Mouse (Mus musculus) gonadal fat pad, adult 2 months (tissue): Measurements from ENCODE around the gene 1700012B09Rik. TPM values are rescaled to one million over a fixed set of nuclear protein-coding genes. Genes with fewer than 3 reads are reported as not detected.

ENCODE experiments used
- DNase-seq: peaks from one replicate; pipeline ENCODE4 v3.0.0-alpha.2; 2012; ENCODE audit warnings: low read depth
- polyA plus RNA-seq: library from polyadenylated mRNA; depleted of rRNA; stranded (reverse); fragments of >200 nt; gene quantifications from 2 replicates; pipeline ENCODE4 v1.2.3, GENCODE M21; 2012; rRNA removed

The 1700012B09Rik gene
- polyA plus RNA-seq, 1 experiment = 0.41 TPM

- no peak for DNase-seq
Measured at GRCm38 (mm10) chr9:14730941-14731541, 39.8 kb downstream of the 1700012B09Rik start.

GRCm38 (mm10) chr9:14728365-14728764 is 42.5 kb downstream of the 1700012B09Rik start:
- no peak for DNase-seq

- no peak for DNase-seq
Measured at GRCm38 (mm10) chr9:14726629-14727028, 44.2 kb downstream of the 1700012B09Rik start.

GRCm38 (mm10) chr9:14726005-14726404 is 44.8 kb downstream of the 1700012B09Rik start:
- no peak for DNase-seq

- no peak for DNase-seq
Measured at GRCm38 (mm10) chr9:14724755-14725420, 45.9 kb downstream of the 1700012B09Rik start.

DNA sequence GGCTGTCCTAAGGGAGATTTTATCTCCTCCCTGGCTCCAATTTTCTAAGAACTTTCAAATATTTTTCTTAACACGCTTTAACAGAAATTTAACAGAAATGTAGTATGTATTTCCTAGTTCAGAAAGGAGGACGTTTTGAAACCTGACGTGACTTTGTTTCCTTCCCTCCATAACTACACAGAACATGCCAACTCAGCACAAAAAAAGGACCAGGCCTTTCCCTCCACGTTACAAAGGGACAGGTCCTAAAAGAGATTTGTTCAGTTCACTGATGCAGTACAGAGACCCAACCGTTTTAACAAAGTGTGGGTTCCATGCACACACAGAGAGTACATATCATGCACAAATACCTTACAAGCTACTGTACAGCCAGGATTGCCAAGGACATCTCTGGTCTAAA is 49.2 kb downstream of the 1700012B09Rik start:
- no peak for DNase-seq

GRCm38 (mm10) chr9:14720384-14720783 is 50.4 kb downstream of the 1700012B09Rik start:
- no peak for DNase-seq

GRCm38 (mm10) chr9:14718332-14718691 is 52.5 kb downstream of the 1700012B09Rik start:
- DNase-seq = no peak

GRCm38 (mm10) chr9:14717689-14718331 is 53.0 kb downstream of the 1700012B09Rik start:
- DNase-seq = no peak

GRCm38 (mm10) chr9:14715258-14715657 is 55.6 kb downstream of the 1700012B09Rik start:
- DNase-seq = no peak

- no peak for DNase-seq
Measured at GRCm38 (mm10) chr9:14710910-14711309, 59.9 kb downstream of the 1700012B09Rik start.

Other genes with a start within 250 kb of the 1700012B09Rik start
- 39.4 and 42.4 TPM in 2 replicates for gene Amotl1, start 126.0 kb downstream of the 1700012B09Rik start, polyA plus RNA-seq
- 7.1 and 7.4 TPM in 2 replicates for gene Piwil4, start 30.3 kb downstream of the 1700012B09Rik start, polyA plus RNA-seq
- 12.0 and 18.6 TPM in 2 replicates for gene Fut4, start 18.6 kb downstream of the 1700012B09Rik start, polyA plus RNA-seq
- 4.5 and 5.3 TPM in 2 replicates for gene Mre11a, start 13.6 kb upstream of the 1700012B09Rik start, polyA plus RNA-seq
- gene Ankrd49, start 13.8 kb upstream of the 1700012B09Rik start, polyA plus RNA-seq = 8.7 and 10.8 TPM in 2 replicates
- 0.05 TPM in 1 of 2 replicates, not detected in the other for gene Gpr83, start 89.2 kb upstream of the 1700012B09Rik start, polyA plus RNA-seq
- 0.85 and 0.89 TPM in 2 replicates for gene Izumo1r, start 132.9 kb upstream of the 1700012B09Rik start, polyA plus RNA-seq